Mouse (Mus musculus) hindlimb bud, embryonic 11.5 days (tissue): ENCODE results near the gene Ucp2.
"Not testable (repeated sequence)": the region's sequence is repeated elsewhere in the genome, so short reads cannot be mapped to it uniquely, and the experiment has no call there.

ENCODE experiments used
- DNase-seq: peaks from one replicate; pipeline ENCODE4 v3.0.0-alpha.2; 2012; ENCODE audit warnings: low read depth, low spot score; ENCODE audit errors: extremely low spot score

Gene Ucp2

GRCm38 (mm10) chr7:100479100-100479822 lies 13.9 kb upstream of the Ucp2 start:
- DNase-seq, result no peak

GRCm38 (mm10) chr7:100479823-100480164 lies 13.3 kb upstream of the Ucp2 start:
- no peak for DNase-seq

GRCm38 (mm10) chr7:100480175-100480574 lies 13.0 kb upstream of the Ucp2 start:
- no peak for DNase-seq

GRCm38 (mm10) chr7:100482046-100482445 lies 11.1 kb upstream of the Ucp2 start:
- DNase-seq, result not testable (repeated sequence)

GRCm38 (mm10) chr7:100484493-100484892 lies 8.6 kb upstream of the Ucp2 start:
- DNase-seq, result no peak

- DNase-seq, result no peak
These were observed 5.8 kb upstream of the Ucp2 start for GRCm38 (mm10) chr7:100487301-100487700.

GRCm38 (mm10) chr7:100488474-100489048 lies 4.6 kb upstream of the Ucp2 start:
- DNase-seq, result no peak

GRCm38 (mm10) chr7:100492391-100493116 lies 583 bp upstream of the Ucp2 start:
- DNase-seq, result no peak

- DNase-seq, result no peak
These were observed 612 bp downstream of the Ucp2 start for GRCm38 (mm10) chr7:100493484-100494414.

- no peak for DNase-seq
These were observed 1.3 kb downstream of the Ucp2 start for GRCm38 (mm10) chr7:100494415-100494831.

GRCm38 (mm10) chr7:100495042-100495441 lies 1.9 kb downstream of the Ucp2 start:
- no peak for DNase-seq

- DNase-seq, result no peak
These were observed 2.6 kb downstream of the Ucp2 start for GRCm38 (mm10) chr7:100495581-100496251.

GRCm38 (mm10) chr7:100496371-100496770 lies 3.2 kb downstream of the Ucp2 start:
- DNase-seq, result no peak

GRCm38 (mm10) chr7:100496791-100497190 lies 3.7 kb downstream of the Ucp2 start:
- DNase-seq, result no peak

- no peak for DNase-seq
These were observed 4.3 kb downstream of the Ucp2 start for GRCm38 (mm10) chr7:100497402-100497801.

GRCm38 (mm10) chr7:100497982-100498381 lies 4.8 kb downstream of the Ucp2 start:
- DNase-seq, result no peak

GRCm38 (mm10) chr7:100499465-100499864 lies 6.3 kb downstream of the Ucp2 start:
- DNase-seq, result no peak

- DNase-seq, result no peak
These were observed 7.3 kb downstream of the Ucp2 start for GRCm38 (mm10) chr7:100500276-100500977.

- DNase-seq, result no peak
These were observed 8.1 kb downstream of the Ucp2 start for GRCm38 (mm10) chr7:100501027-100501843.
